Mouse (Mus musculus): ENCODE measurements around the gene Gstcd.

- no peak for TF ChIP-seq POLR2A (IDR thresholded peaks at IDR 0.05; ENCODE audit: control insufficient read depth, low read depth, low read length)
- TF ChIP-seq CTCF (IDR thresholded peaks at IDR 0.05; ENCODE audit: control insufficient read depth, insufficient read depth, insufficient replicate concordance, low read depth, low read length) = no peak
Measured at GRCm38 (mm10) chr3:133132611-133133010, 40.8 kb upstream of the Gstcd start.

Data from testis, adult 2 months (tissue).